Mouse (Mus musculus) lung, postnatal 0 days (tissue): ENCODE results near the gene Gm49383. TPM values are rescaled to one million over a fixed set of nuclear protein-coding genes. Genes with fewer than 3 reads are reported as not detected.
"Not testable (repeated sequence)": the region's sequence is repeated elsewhere in the genome, so short reads cannot be mapped to it uniquely, and the experiment has no call there.

ENCODE experiments used
- ATAC-seq: fragments of 200-750 bp; cut with Nextera tagmentation; 2 replicates; pipeline ENCODE4 v1.8.0; 2017; ENCODE audit warnings: moderate library complexity
- DNase-seq: peaks from one replicate; pipeline ENCODE4 v3.0.0-alpha.2; 2016; ENCODE audit warnings: low spot score
- H3K27ac ChIP-seq: fragments of 300-500 bp; sonication (generic); 2 replicates; pipeline ENCODE4 v1.5.1; 2014; ENCODE audit warnings: antibody characterized with exemption, mild to moderate bottlenecking, low read length, mixed read lengths
- H3K27me3 ChIP-seq: fragments of 300-500 bp; sonication (generic); replicated peaks from 2 replicates; pipeline ENCODE4 v1.6.1; 2014; ENCODE audit warnings: low read length, mixed read lengths; ENCODE audit not compliant: insufficient read depth
- H3K36me3 ChIP-seq: fragments of 300-500 bp; sonication (generic); 2 replicates; pipeline ENCODE4 v1.6.1; 2014; ENCODE audit warnings: low read length, mixed read lengths; ENCODE audit not compliant: insufficient read depth
- H3K4me1 ChIP-seq: fragments of 300-500 bp; sonication (generic); 2 replicates; pipeline ENCODE4 v1.6.1; 2014; ENCODE audit warnings: antibody characterized with exemption, low read depth, low read length, mixed read lengths; ENCODE audit not compliant: insufficient read depth
- H3K4me2 ChIP-seq: fragments of 300-500 bp; sonication (generic); replicated peaks from 2 replicates; pipeline ENCODE4 v1.6.1; 2014; ENCODE audit warnings: low read depth, mild to moderate bottlenecking, low read length, moderate library complexity, mixed read lengths
- H3K4me3 ChIP-seq: fragments of 300-500 bp; sonication (generic); 2 replicates; pipeline ENCODE4 v1.5.1; 2014; ENCODE audit warnings: low read depth, low read length
- H3K9ac ChIP-seq: fragments of 300-500 bp; sonication (generic); replicated peaks from 2 replicates; pipeline ENCODE4 v1.6.1; 2014; ENCODE audit warnings: low read depth, mild to moderate bottlenecking
- H3K9me3 ChIP-seq: fragments of 300-500 bp; sonication (generic); 2 replicates; pipeline ENCODE4 v1.6.1; 2016; ENCODE audit warnings: low read length, mixed read lengths
- CTCF ChIP-seq: IDR thresholded peaks from 2 replicates; pipeline ENCODE4 v1.5.1; 2016; ENCODE audit warnings: antibody characterized with exemption, mild to moderate bottlenecking
- EP300 ChIP-seq: IDR thresholded peaks from 2 replicates; pipeline ENCODE4 v1.6.1; 2016; ENCODE audit warnings: antibody characterized with exemption, mild to moderate bottlenecking, control low read depth
- WGBS: fragments of 180-500 bp; shearing (Covaris S2); extraction: QIAGEN DNeasy Blood & Tissue Kit; methylation state at CpG from one replicate; pipeline ENCODE4 v1.1.7; 2014; 5-methylcytosine and 5-hydroxymethylcytosine counted together
- polyA plus RNA-seq: library from polyadenylated mRNA; unstranded; fragments of >200 nt; fragmentation: Nextera tagmentation; extraction: Ambion mirVana; gene quantifications from 2 replicates; pipeline ENCODE4 v1.2.1, GENCODE M21; 2015

The Gm49383 gene
- polyA plus RNA-seq, 1 experiment from 2014 or later: 8.2 TPM

DNA sequence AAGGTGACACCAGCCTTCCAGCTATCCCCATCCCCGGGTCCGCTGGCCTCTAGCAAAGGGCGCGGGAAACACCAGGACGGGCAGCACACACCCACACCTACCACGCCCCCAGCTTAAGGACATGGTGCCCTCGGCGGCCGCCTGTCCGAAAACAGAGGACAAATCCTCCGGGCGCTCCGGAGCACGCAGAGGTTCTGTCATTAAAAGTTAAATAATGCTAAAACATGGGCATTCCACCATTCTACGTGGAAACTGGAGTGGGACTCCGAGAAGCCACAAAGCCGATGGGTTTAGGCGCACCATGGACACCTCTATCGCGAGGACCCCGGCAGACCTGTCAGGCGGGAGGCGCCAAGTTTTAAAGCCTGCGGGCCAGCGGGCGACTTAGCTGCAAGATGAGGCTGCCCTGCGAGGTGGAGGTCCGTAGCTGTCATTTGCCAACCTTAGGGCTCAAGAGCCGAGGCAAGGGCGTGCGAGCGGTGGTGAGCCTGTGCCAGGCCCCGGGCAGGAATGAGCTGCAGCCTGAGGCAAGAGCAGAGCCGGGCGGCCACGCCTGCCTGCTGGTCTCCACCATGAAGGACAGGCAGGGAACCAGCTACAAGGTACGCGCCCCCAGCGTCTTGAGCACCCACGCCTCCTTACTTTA lies 28.3 kb downstream of the Gm49383 start, which contains the start of gene Lrr1:
Gene Lrr1 (plus strand): TSS at position 354 of the 646 bp plus-strand sequence.
- H3K4me3 ChIP-seq: peak within 1 kb of the TSS; percentile 59
- H3K27ac ChIP-seq: peak within 1 kb of the TSS; percentile 66
- no peaks in the 10 kb centered on the region for H3K9me3 ChIP-seq
- no peaks in the 10 kb centered on the region for H3K36me3 ChIP-seq
- H3K27me3 ChIP-seq: no peaks in the 10 kb centered on the region
- TF ChIP-seq EP300 (peak; percentile 94), CTCF (no peak)
- peaks cover 4% of the 10 kb centered on the region; the same call in 1 of the 2 replicates for H3K4me1 ChIP-seq
- H3K9ac ChIP-seq: peak within 1 kb of the TSS; percentile 76
- WGBS: under 1% methylated on average over 36 of the region's 40 CpGs
- ATAC-seq (peak; percentile 97), DNase-seq (peak; percentile 84)
- peak within 1 kb of the TSS; percentile 92 for H3K4me2 ChIP-seq

DNA sequence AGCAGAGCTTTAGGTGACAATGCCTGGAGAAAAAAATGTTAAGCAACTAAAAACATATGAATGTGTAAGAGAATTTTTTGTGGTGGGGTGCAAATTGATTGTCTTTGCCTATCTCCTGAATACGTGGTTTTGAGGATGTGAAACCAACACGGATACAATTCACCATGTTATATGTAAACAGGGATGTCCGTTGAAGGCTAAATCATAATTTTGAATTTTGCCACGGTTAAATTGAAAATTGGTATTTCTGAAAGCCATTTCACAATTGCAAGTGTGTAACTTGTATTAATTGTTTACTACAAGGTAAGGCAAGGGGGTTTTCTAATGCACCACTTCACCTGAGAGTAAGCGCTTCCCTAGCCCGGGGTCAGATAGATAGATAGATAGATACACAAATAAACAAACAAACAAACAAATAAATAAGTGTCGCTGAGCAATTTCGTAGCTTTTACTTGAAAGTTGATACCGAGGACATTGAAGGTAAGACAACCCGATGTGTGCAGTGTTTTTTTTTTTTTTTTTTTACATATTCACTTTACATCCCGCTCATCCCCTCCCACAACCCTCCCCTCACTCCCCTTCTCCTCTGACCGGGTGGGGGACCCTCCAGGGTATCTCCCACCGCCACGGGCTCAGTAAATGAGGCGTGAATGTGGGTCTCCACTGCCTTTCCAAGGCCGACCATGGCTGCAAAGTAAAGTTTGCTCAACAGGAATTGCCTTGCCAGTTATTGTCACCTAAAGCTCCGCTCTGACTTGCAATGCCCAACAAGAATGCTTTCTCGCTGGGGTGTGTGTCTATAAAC lies 29.0 kb downstream of the Gm49383 start:
- Histone ChIP-seq H3K36me3 (no peaks in the 10 kb centered on the region), H3K9me3 (no peaks in the 10 kb centered on the region), H3K4me3 (peak overlapping the region; percentile 59), H3K27me3 (no peaks in the 10 kb centered on the region), H3K27ac (no peak overlapping the region), H3K9ac (peak overlapping the region; percentile 76), H3K4me2 (peak overlapping the region; percentile 92), H3K4me1 (peaks cover 4% of the 10 kb centered on the region; the same call in 1 of the 2 replicates)
- 5% methylated on average over 18 of the region's 18 CpGs for WGBS
- peak; percentile 8; the same call in 1 of the 2 replicates for ATAC-seq
- TF ChIP-seq EP300: no peak
- TF ChIP-seq CTCF: no peak
- no peak for DNase-seq

DNA sequence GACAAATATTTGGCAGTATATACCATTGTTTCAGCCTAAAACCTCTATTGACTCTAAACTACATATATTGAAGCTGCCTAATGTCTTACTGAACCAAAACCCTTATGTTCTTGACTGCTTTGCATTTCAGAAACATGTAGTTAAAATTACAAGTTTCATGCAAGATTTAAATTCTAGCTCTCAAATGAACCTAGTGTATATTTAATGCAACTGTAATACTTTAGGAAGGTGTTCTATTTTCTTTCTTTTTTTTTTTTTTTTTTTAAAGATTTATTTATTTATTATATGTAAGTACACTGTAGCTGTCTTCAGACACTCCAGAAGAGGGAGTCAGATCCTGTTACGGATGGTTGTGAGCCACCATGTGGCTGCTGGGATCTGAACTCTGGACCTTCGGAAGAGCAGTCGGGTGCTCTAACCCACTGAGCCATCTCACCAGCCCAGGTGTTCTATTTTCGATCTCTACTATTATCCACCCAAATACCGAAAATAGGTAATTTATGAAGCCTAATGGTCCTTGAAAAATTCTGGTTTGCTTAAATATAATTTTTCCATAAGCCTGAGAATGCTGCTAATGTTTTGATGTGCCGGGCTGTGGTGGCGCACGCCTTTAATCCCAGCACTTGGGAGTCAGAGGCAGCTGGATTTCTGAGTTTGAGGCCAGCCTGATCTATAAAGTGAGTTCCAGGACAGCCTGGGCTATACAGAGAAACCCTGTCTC lies 29.9 kb downstream of the Gm49383 start:
- H3K9me3 ChIP-seq, H3K4me3 ChIP-seq, H3K36me3 ChIP-seq, H3K27ac ChIP-seq, DNase-seq, H3K4me2 ChIP-seq, H3K27me3 ChIP-seq, H3K4me1 ChIP-seq, ATAC-seq, H3K9ac ChIP-seq: not testable (repeated sequence)
- 72% methylated on average over 8 of the region's 8 CpGs for WGBS

DNA sequence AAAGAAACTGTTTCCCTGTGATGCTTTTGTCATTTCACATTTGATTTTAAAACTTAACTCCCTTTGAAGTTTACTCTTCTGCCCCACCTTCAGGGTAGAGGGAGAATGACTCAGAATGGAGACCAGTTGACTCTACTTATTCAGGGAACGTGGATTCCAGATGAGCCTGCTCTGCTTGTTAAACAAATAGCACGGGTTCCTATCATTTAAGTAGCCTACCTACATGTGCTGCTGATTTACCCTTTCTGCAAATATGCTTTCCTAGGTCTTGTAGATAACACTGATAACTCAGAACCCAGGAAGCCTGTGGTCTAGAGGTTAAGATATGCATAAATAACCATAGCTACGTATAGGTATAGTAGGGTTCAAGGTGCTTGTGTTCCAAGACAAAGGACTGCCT lies 32.0 kb downstream of the Gm49383 start:
- TF ChIP-seq CTCF (no peak), EP300 (no peak)
- H3K4me3 ChIP-seq: no peak overlapping the region
- DNase-seq: no peak
- no peak for ATAC-seq
- H3K9ac ChIP-seq: no peak overlapping the region
- H3K27me3 ChIP-seq: no peaks in the 10 kb centered on the region
- H3K27ac ChIP-seq: no peak overlapping the region
- H3K9me3 ChIP-seq: no peaks in the 10 kb centered on the region
- H3K4me1 ChIP-seq: peaks cover 4% of the 10 kb centered on the region; the same call in 1 of the 2 replicates
- H3K4me2 ChIP-seq: no peak overlapping the region
- H3K36me3 ChIP-seq: no peaks in the 10 kb centered on the region
- 43% methylated on average over 3 of the region's 3 CpGs for WGBS

DNA sequence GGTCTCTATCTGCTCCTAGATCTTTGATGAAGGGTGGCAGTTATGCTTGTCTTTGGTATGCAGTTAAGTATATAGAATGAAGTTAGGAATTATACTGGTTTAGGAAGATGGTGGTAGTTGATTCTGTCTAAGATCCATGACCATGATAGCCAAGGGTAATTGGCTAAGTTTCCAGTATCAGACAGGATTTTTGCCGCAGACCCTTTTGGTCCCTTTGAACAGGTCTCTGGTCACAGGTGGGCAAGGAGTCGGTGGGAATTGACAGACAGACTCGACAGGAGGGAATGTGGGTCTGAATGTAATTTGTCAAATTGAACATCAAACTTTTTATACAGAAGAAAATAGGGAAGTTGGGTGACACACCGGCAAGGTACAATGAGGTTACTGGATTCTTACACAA lies 33.3 kb downstream of the Gm49383 start:
- H3K9ac ChIP-seq, H3K9me3 ChIP-seq, DNase-seq, H3K27ac ChIP-seq, H3K27me3 ChIP-seq, H3K4me1 ChIP-seq, H3K36me3 ChIP-seq, H3K4me2 ChIP-seq, H3K4me3 ChIP-seq, ATAC-seq: not testable (repeated sequence)
- WGBS: 86% methylated on average over 4 of the region's 4 CpGs

DNA sequence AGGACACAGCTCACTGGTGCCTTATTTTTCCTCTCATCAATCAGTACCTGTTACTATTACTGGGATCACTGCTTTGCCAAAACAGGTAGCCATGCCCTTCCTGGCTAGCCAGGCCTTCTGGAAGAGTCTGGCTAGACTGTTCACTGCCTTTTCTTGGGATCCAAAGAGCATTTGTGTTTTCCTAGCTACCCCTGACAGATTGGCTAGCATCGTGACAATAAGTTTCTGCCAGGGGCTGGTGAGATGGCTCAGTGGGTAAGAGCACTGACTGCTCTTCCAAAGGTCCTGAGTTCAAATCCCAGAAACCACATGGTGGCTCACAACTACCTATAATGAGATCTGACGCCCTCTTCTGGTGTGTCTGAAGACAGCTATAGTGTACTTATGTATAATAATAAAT lies 36.2 kb downstream of the Gm49383 start:
- not testable (repeated sequence) for H3K4me3 ChIP-seq, H3K9me3 ChIP-seq, H3K36me3 ChIP-seq, H3K4me1 ChIP-seq, DNase-seq, H3K9ac ChIP-seq, H3K27me3 ChIP-seq, ATAC-seq, H3K4me2 ChIP-seq, H3K27ac ChIP-seq
- WGBS: 71% methylated on average over 2 of the region's 2 CpGs
